Mouse (Mus musculus) stomach, embryonic 16.5 days (tissue): Measurements from ENCODE around the gene Glipr2. TPM values are rescaled to one million over a fixed set of nuclear protein-coding genes. Genes with fewer than 3 reads are reported as not detected.

Experiments used
- ATAC-seq: fragments of 200-750 bp; cut with Nextera tagmentation; 2 replicates; pipeline ENCODE4 v1.8.0; 2017; ENCODE audit warnings: moderate number of reproducible peaks, moderate TSS enrichment; ENCODE audit not compliant: insufficient read depth, low FRiP score
- H3K27ac ChIP-seq: fragments of 300-500 bp; sonication (generic); 2 replicates; pipeline ENCODE4 v1.5.1; 2014; ENCODE audit warnings: low read length
- H3K27me3 ChIP-seq: fragments of 300-500 bp; sonication (generic); 2 replicates; pipeline ENCODE4 v1.6.1; 2014; ENCODE audit warnings: low read length, control low read depth, mixed read lengths; ENCODE audit not compliant: control insufficient read depth, insufficient read depth
- H3K36me3 ChIP-seq: fragments of 300-500 bp; sonication (generic); 2 replicates; pipeline ENCODE4 v1.6.1; 2014; ENCODE audit warnings: low read length; ENCODE audit not compliant: control insufficient read depth, insufficient read depth
- H3K4me1 ChIP-seq: fragments of 300-500 bp; sonication (generic); 2 replicates; pipeline ENCODE4 v1.6.1; 2014; ENCODE audit warnings: low read length, control low read depth, mixed read lengths; ENCODE audit not compliant: control insufficient read depth, insufficient read depth
- H3K4me2 ChIP-seq: fragments of 300-500 bp; sonication (generic); 2 replicates; pipeline ENCODE4 v1.6.1; 2014; ENCODE audit warnings: low read depth, low read length, mixed read lengths
- H3K4me3 ChIP-seq: fragments of 300-500 bp; sonication (generic); replicated peaks from 2 replicates; pipeline ENCODE4 v1.5.1; 2014; ENCODE audit warnings: mild to moderate bottlenecking, low read length
- H3K9ac ChIP-seq: fragments of 300-500 bp; sonication (generic); 2 replicates; pipeline ENCODE4 v1.6.1; 2014; ENCODE audit warnings: low read length
- H3K9me3 ChIP-seq: fragments of 300-500 bp; sonication (generic); replicated peaks from 2 replicates; pipeline ENCODE4 v1.6.1; 2016; ENCODE audit warnings: low read length, control low read depth; ENCODE audit not compliant: control insufficient read depth
- WGBS: fragments of 180-500 bp; shearing (Covaris S2); extraction: QIAGEN DNeasy Blood & Tissue Kit; methylation state at CpG from one replicate; pipeline ENCODE4 v1.1.7; 2014; 5-methylcytosine and 5-hydroxymethylcytosine counted together
- polyA plus RNA-seq: library from polyadenylated mRNA; unstranded; fragments of >200 nt; fragmentation: Nextera tagmentation; extraction: Ambion mirVana; gene quantifications from 2 replicates; pipeline ENCODE4 v1.2.1, GENCODE M21; 2015

Glipr2 gene
- polyA plus RNA-seq, 1 experiment from 2014 or later, result 105 TPM

DNA sequence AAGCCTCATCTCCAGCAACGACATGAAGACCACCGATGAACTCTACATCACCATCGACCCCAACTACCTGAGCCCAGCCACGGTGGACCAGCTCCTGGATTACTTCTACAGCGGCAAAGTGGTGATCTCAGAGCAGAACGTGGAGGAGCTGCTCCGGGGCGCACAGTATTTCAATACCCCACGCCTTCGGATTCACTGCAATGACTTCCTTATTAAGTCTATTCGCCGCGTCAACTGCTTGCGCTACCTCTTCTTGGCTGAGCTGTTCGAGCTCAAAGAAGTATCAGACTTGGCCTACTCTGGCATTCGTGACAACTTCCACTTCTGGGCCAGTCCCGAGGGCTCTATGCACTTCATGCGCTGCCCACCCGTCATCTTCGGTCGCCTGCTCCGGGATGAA, 26.6 kb downstream of the Glipr2 start:
- Histone ChIP-seq H3K4me2 (no peak overlapping the region), H3K9ac (no peak overlapping the region), H3K4me1 (peaks cover 13% of the 10 kb centered on the region; the same call in 1 of the 2 replicates), H3K27me3 (no peaks in the 10 kb centered on the region), H3K4me3 (no peak overlapping the region), H3K36me3 (no peaks in the 10 kb centered on the region), H3K9me3 (no peaks in the 10 kb centered on the region), H3K27ac (no peak overlapping the region)
- WGBS, result 89% methylated on average over 22 of the region's 22 CpGs
- no peak for ATAC-seq

DNA sequence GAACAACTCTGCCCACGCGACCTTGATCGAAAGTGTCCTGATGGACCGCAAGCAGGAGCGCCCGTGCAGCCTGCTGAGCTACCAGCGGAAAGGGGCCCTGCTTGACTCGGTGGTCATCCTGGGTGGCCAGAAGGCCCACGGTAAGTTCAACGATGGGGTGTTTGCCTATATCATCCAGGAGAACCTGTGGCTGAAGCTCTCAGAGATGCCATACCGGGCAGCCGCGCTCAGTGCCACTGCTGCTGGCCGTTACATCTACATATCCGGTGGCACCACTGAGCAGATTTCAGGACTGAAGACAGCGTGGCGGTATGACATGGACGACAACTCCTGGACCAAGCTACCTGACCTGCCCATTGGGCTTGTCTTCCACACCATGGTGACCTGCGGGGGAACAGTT, 27.1 kb downstream of the Glipr2 start:
- Histone ChIP-seq H3K27ac (no peak overlapping the region), H3K4me1 (peaks cover 7% of the 10 kb centered on the region; the same call in 1 of the 2 replicates), H3K4me2 (no peak overlapping the region), H3K4me3 (no peak overlapping the region), H3K27me3 (no peaks in the 10 kb centered on the region), H3K9ac (no peak overlapping the region), H3K9me3 (no peaks in the 10 kb centered on the region), H3K36me3 (no peaks in the 10 kb centered on the region)
- no peak for ATAC-seq
- 90% methylated on average over 19 of the region's 19 CpGs for WGBS

DNA sequence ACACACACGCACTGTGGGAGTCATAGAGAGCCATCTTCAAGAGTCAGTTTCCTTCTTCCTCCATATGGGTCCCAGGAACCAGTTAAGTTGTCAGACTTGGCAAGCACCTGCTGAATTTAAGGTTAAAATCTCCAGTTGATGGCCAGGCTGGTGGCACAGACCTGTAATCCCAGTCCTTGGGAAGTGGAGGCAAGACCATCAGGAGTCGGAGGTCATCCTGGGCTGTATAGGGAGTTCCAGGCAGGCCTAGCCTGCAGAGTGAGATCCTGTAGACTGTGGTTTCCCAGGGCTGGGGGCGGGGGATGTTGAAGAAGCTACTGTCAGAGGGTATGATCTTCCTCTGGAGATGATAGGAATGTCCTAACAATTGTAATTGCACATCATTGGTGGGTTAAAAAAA, 31.8 kb downstream of the Glipr2 start:
- H3K36me3 ChIP-seq, result no peaks in the 10 kb centered on the region
- no peak for ATAC-seq
- no peak overlapping the region for H3K27ac ChIP-seq
- no peaks in the 10 kb centered on the region for H3K9me3 ChIP-seq
- no peak overlapping the region for H3K4me3 ChIP-seq
- H3K4me2 ChIP-seq, result no peak overlapping the region
- 90% methylated on average over 3 of the region's 3 CpGs for WGBS
- no peak overlapping the region for H3K9ac ChIP-seq
- no peaks in the 10 kb centered on the region for H3K27me3 ChIP-seq
- no peaks in the 10 kb centered on the region for H3K4me1 ChIP-seq

DNA sequence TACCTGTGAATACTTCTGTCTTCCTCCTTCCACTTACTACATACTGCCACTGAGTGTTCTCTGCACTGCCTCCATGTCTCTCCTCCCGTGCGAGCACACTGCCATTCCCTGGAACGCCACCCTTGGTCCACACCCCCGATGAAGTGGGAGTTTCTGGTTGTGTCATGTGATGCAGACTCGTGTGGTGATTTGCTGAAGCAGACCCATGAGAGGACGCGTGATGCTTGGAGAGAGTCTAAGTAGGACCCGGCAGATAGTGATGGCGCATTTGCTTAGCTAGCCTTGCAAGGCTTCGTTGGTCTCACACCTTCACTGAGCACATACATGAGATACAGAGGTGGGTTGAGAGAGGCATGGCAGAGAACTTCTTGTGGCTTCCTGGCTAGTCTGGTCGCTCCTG, 35.9 kb downstream of the Glipr2 start:
- Histone ChIP-seq H3K4me3 (no peak overlapping the region), H3K4me2 (no peak overlapping the region), H3K27me3 (no peaks in the 10 kb centered on the region), H3K36me3 (no peaks in the 10 kb centered on the region), H3K27ac (no peak overlapping the region), H3K4me1 (no peaks in the 10 kb centered on the region), H3K9ac (no peak overlapping the region), H3K9me3 (no peaks in the 10 kb centered on the region)
- ATAC-seq, result no peak
- WGBS, result 90% methylated on average over 11 of the region's 11 CpGs

DNA sequence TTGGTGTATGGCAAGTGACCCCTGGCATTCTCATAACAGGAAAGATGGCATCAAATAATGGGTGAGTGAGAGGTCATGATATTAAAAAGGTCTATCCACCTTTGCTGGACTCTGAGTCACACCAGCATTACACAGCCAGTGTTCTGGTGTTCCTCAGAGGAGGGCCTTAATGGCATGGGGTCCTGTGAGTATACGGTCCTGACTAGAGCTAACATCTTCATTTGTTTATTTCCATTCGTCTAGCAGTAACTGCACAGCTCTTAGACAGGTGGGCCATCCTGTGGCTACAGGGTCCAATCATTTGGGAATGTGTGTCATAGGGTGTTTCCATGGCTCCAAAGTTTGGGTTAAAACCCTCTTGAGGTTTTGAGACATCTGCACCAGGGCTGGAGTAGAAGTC, 37.1 kb downstream of the Glipr2 start:
- H3K4me3 ChIP-seq, result no peak overlapping the region
- 66% methylated on average over 2 of the region's 2 CpGs for WGBS
- no peaks in the 10 kb centered on the region for H3K27me3 ChIP-seq
- H3K9ac ChIP-seq, result no peak overlapping the region
- H3K4me1 ChIP-seq, result no peaks in the 10 kb centered on the region
- H3K27ac ChIP-seq, result no peak overlapping the region
- no peak for ATAC-seq
- H3K4me2 ChIP-seq, result no peak overlapping the region
- no peaks in the 10 kb centered on the region for H3K36me3 ChIP-seq
- H3K9me3 ChIP-seq, result no peaks in the 10 kb centered on the region

DNA sequence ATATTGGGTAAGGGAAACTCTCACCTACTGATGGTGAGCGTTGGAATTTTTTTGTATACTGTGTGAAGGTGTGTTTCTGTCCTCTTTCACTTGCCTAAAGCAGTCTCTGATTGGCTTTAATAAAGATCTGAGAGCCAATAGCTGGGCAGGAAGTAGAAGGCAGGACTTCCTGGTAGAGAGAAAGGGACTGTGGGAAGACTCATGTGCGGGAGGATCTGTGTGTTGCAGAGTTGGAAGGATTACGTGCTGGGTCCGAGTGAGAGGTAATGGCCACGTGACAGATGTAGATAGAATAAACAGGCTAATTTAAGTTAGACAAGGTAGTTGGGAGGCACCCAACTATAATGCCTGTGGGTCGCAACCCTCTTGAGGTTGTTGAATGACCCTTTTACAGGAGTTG, 46.4 kb downstream of the Glipr2 start:
- Histone ChIP-seq H3K4me3 (no peak overlapping the region), H3K4me1 (no peaks in the 10 kb centered on the region), H3K27ac (no peak overlapping the region), H3K36me3 (no peaks in the 10 kb centered on the region), H3K9me3 (no peaks in the 10 kb centered on the region), H3K4me2 (no peak overlapping the region), H3K27me3 (no peaks in the 10 kb centered on the region), H3K9ac (no peak overlapping the region)
- ATAC-seq, result no peak
- 64% methylated on average over 6 of the region's 6 CpGs for WGBS

DNA sequence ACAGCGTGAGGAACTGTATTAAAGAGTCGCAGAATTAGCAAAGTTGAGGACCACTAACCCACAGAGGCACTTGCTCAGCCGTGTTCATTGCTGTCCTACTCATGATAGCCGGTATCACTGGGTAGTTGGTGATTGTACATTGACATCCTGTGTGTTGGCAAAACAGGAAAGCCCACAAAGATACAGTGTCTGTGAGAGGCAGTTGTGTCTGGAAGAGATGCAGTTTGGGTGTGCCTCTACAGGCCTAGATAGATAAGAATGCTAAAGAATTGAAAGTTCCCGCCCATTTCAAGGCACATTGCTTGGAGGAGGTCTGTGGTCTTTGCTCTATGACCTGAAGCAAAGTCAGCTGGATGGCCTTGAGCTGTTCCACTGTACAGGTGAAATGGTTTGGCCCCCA, 46.9 kb downstream of the Glipr2 start, which contains the start of gene Clta:
Gene Clta, plus strand, starts transcription at position 327 of the 400 bp plus-strand sequence.
- Histone ChIP-seq H3K27me3 (no peaks in the 10 kb centered on the region), H3K4me2 (no peak within 1 kb of the TSS), H3K9me3 (no peaks in the 10 kb centered on the region), H3K9ac (no peak within 1 kb of the TSS), H3K4me3 (no peak within 1 kb of the TSS), H3K36me3 (no peaks in the 10 kb centered on the region), H3K27ac (no peak within 1 kb of the TSS), H3K4me1 (no peaks in the 10 kb centered on the region)
- 72% methylated on average over 5 of the region's 5 CpGs for WGBS
- peak; percentile 40; the same call in 1 of the 2 replicates for ATAC-seq

DNA sequence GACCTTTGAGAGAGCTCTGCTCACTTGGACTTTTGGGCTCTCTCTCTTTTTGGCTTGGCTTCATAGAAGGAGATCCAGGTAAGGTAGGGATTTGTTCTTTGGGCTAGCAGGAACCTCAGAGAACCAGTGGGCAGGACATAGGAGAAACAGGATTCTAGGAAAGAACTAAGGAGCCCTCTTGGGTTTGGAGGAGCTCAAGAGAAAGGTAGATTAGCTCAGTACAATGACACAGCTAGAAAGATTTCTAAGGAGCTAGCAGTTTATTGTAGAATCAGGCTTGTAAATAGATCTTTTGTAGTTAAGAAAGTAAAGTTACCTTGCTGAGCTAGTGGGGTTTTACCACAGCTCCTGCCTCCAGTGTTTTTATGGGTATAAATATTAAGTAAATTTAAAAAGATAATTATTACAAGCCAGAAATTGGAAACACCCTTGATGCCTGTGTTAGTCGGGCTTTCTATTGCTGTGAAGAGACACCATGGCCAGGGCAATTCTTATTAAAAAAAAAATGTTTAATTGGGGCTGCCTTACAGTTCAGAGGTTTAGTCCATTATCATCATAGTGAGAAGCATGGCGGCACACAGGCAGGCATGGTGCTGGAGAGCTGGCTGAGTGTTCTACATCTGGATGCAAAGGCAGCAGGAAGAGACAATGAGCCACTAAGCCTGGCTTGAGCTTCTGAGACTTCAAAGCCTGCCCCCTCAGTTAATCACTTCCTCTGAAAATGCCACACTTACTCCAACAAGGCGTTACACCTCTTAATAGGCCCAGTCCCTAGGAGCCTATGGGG, 47.6 kb downstream of the Glipr2 start:
- H3K4me1 ChIP-seq, result no peaks in the 10 kb centered on the region
- no peak overlapping the region for H3K9ac ChIP-seq
- ATAC-seq, result no peak
- no peak overlapping the region for H3K27ac ChIP-seq
- no peaks in the 10 kb centered on the region for H3K27me3 ChIP-seq
- H3K4me2 ChIP-seq, result no peak overlapping the region
- no peak overlapping the region for H3K4me3 ChIP-seq
- no peaks in the 10 kb centered on the region for H3K36me3 ChIP-seq
- no peaks in the 10 kb centered on the region for H3K9me3 ChIP-seq
- 72% methylated on average over 3 of the region's 3 CpGs for WGBS

DNA sequence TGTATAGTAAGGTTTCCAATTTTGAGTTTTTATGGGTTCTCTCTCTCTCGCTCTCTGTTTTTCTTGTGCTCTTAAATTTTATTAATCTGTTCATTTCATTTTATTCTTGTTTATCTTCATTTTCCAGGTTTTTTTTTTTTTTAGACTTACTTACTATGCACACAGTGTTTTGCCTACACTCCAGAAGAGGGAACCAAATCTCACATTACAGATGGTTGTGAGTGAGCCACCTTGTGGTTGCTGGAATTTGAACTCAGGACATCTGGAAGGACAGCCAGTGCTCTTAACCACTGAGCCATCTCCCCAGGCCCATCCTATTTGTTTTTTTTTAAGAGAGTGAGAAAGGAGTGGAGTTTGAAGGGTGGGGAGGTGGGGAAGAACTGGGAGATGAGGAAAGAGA, 53.0 kb downstream of the Glipr2 start:
- Histone ChIP-seq H3K36me3 (no peaks in the 10 kb centered on the region), H3K9me3 (no peaks in the 10 kb centered on the region), H3K27ac (no peak overlapping the region), H3K4me1 (peaks cover 16% of the 10 kb centered on the region), H3K4me3 (no peak overlapping the region), H3K9ac (no peak overlapping the region), H3K27me3 (no peaks in the 10 kb centered on the region), H3K4me2 (no peak overlapping the region)
- ATAC-seq, result no peak
- WGBS, result 98% methylated on average over 1 of the region's 1 CpGs
